Mouse (Mus musculus): ENCODE results near the gene Lrrc55.

GRCm38 (mm10) chr2:85187582-85188151 lies 9.3 kb downstream of the Lrrc55 start:
- no peak for TF ChIP-seq CTCF (IDR thresholded peaks at IDR 0.05; ENCODE audit: low read depth)
- no peak for TF ChIP-seq EP300 (IDR thresholded peaks at IDR 0.05; ENCODE audit: low read depth)

Measured in liver, postnatal 0 days (tissue).